Mouse (Mus musculus): ENCODE measurements around the gene Inpp5k. TPM values are rescaled to one million over a fixed set of nuclear protein-coding genes. Genes with fewer than 3 reads are reported as not detected.
"Not testable (repeated sequence)": the region's sequence is repeated elsewhere in the genome, so short reads cannot be mapped to it uniquely, and the experiment has no call there.

Gene Inpp5k
- polyA plus RNA-seq, 1 experiment from 2014 or later = 20.6 TPM

GRCm38 (mm10) chr11:75687343-75687993, 56.7 kb downstream of the Inpp5k start:
- Histone ChIP-seq H3K36me3 (ENCODE audit: control insufficient read depth, insufficient read depth) (peaks cover 23% of the 10 kb centered on the region), H3K4me3 (ENCODE audit: low read depth, low read length) (no peak overlapping the region), H3K4me1 (replicated peaks; ENCODE audit: control insufficient read depth, insufficient read depth, low read length) (no peaks in the 10 kb centered on the region), H3K9me3 (ENCODE audit: control insufficient read depth) (no peaks in the 10 kb centered on the region), H3K9ac (ENCODE audit: low read depth, low read length) (no peak overlapping the region), H3K27me3 (replicated peaks; ENCODE audit: control insufficient read depth, insufficient read depth, low read length) (no peaks in the 10 kb centered on the region), H3K27ac (ENCODE audit: low read depth, low read length) (no peak overlapping the region), H3K4me2 (replicated peaks; ENCODE audit: low read depth) (no peak overlapping the region)
- no peak for ATAC-seq
- TF ChIP-seq CTCF (IDR thresholded peaks at IDR 0.05; ENCODE audit: low read depth) = no peak
- 54% methylated on average over 2 of the region's 2 CpGs for WGBS

- H3K27ac ChIP-seq (ENCODE audit: low read depth, low read length) = no peak overlapping the region
- H3K9ac ChIP-seq (ENCODE audit: low read depth, low read length) = no peak overlapping the region
- H3K4me2 ChIP-seq (replicated peaks; ENCODE audit: low read depth) = no peak overlapping the region
- no peaks in the 10 kb centered on the region for H3K4me1 ChIP-seq (replicated peaks; ENCODE audit: control insufficient read depth, insufficient read depth, low read length)
- no peaks in the 10 kb centered on the region for H3K27me3 ChIP-seq (replicated peaks; ENCODE audit: control insufficient read depth, insufficient read depth, low read length)
- 85% methylated on average over 2 of the region's 2 CpGs for WGBS
- H3K36me3 ChIP-seq (ENCODE audit: control insufficient read depth, insufficient read depth) = peaks cover 25% of the 10 kb centered on the region
- ATAC-seq = no peak
- H3K9me3 ChIP-seq (ENCODE audit: control insufficient read depth) = no peaks in the 10 kb centered on the region
- TF ChIP-seq CTCF (IDR thresholded peaks at IDR 0.05; ENCODE audit: low read depth) = no peak
- H3K4me3 ChIP-seq (ENCODE audit: low read depth, low read length) = no peak overlapping the region
These were observed 57.3 kb downstream of the Inpp5k start for GRCm38 (mm10) chr11:75688132-75688531.

DNA sequence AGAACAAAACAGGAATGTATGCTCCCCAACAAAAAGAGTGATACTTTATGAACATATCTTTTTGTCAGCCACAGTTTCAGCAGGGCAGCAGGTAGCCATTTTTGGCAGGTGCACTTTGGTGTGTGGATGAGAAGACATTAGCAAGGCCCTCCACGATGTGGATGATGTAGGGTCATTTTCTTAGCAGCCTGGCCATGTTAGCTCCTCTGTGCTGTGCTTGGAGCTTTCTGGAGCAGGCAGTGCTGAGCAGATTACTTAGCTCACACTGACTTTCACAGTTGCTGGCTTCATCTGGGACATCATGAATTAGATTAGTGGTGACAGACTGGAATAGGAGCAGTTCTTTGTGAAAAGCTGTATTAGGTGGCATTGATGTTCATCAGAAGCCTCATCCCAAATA, 59.2 kb downstream of the Inpp5k start:
- no peaks in the 10 kb centered on the region for H3K4me1 ChIP-seq (replicated peaks; ENCODE audit: control insufficient read depth, insufficient read depth, low read length)
- WGBS = 74% methylated on average over 1 of the region's 1 CpGs
- H3K36me3 ChIP-seq (ENCODE audit: control insufficient read depth, insufficient read depth) = peaks cover 29% of the 10 kb centered on the region
- H3K27ac ChIP-seq (ENCODE audit: low read depth, low read length) = no peak overlapping the region
- no peak for ATAC-seq
- no peak overlapping the region for H3K4me3 ChIP-seq (ENCODE audit: low read depth, low read length)
- no peak overlapping the region for H3K4me2 ChIP-seq (replicated peaks; ENCODE audit: low read depth)
- no peak overlapping the region for H3K9ac ChIP-seq (ENCODE audit: low read depth, low read length)
- no peaks in the 10 kb centered on the region for H3K27me3 ChIP-seq (replicated peaks; ENCODE audit: control insufficient read depth, insufficient read depth, low read length)
- no peaks in the 10 kb centered on the region for H3K9me3 ChIP-seq (ENCODE audit: control insufficient read depth)
- no peak for TF ChIP-seq CTCF (IDR thresholded peaks at IDR 0.05; ENCODE audit: low read depth)

GRCm38 (mm10) chr11:75691047-75691446, 60.3 kb downstream of the Inpp5k start:
- Histone ChIP-seq H3K27me3 (replicated peaks; ENCODE audit: control insufficient read depth, insufficient read depth, low read length) (no peaks in the 10 kb centered on the region), H3K4me1 (replicated peaks; ENCODE audit: control insufficient read depth, insufficient read depth, low read length) (no peaks in the 10 kb centered on the region), H3K36me3 (ENCODE audit: control insufficient read depth, insufficient read depth) (peaks cover 34% of the 10 kb centered on the region), H3K4me3 (ENCODE audit: low read depth, low read length) (no peak overlapping the region), H3K27ac (ENCODE audit: low read depth, low read length) (no peak overlapping the region), H3K9ac (ENCODE audit: low read depth, low read length) (no peak overlapping the region), H3K4me2 (replicated peaks; ENCODE audit: low read depth) (no peak overlapping the region), H3K9me3 (ENCODE audit: control insufficient read depth) (no peaks in the 10 kb centered on the region)
- no peak for TF ChIP-seq CTCF (IDR thresholded peaks at IDR 0.05; ENCODE audit: low read depth)
- no peak for ATAC-seq

- no peaks in the 10 kb centered on the region for H3K4me1 ChIP-seq (replicated peaks; ENCODE audit: control insufficient read depth, insufficient read depth, low read length)
- 90% methylated on average over 5 of the region's 5 CpGs for WGBS
- no peak for ATAC-seq
- TF ChIP-seq CTCF (IDR thresholded peaks at IDR 0.05; ENCODE audit: low read depth) = no peak
- no peak overlapping the region for H3K27ac ChIP-seq (ENCODE audit: low read depth, low read length)
- no peak overlapping the region for H3K4me3 ChIP-seq (ENCODE audit: low read depth, low read length)
- H3K36me3 ChIP-seq (ENCODE audit: control insufficient read depth, insufficient read depth) = peaks cover 59% of the 10 kb centered on the region
- H3K9me3 ChIP-seq (ENCODE audit: control insufficient read depth) = no peaks in the 10 kb centered on the region
- no peak overlapping the region for H3K4me2 ChIP-seq (replicated peaks; ENCODE audit: low read depth)
- H3K9ac ChIP-seq (ENCODE audit: low read depth, low read length) = no peak overlapping the region
- H3K27me3 ChIP-seq (replicated peaks; ENCODE audit: control insufficient read depth, insufficient read depth, low read length) = no peaks in the 10 kb centered on the region
These were observed 62.8 kb downstream of the Inpp5k start for GRCm38 (mm10) chr11:75693570-75693969.

- not testable (repeated sequence) for H3K9me3 ChIP-seq (ENCODE audit: control insufficient read depth); ATAC-seq; H3K4me1 ChIP-seq (replicated peaks; ENCODE audit: control insufficient read depth, insufficient read depth, low read length); H3K4me2 ChIP-seq (replicated peaks; ENCODE audit: low read depth); H3K27me3 ChIP-seq (replicated peaks; ENCODE audit: control insufficient read depth, insufficient read depth, low read length); H3K9ac ChIP-seq (ENCODE audit: low read depth, low read length); H3K27ac ChIP-seq (ENCODE audit: low read depth, low read length); H3K4me3 ChIP-seq (ENCODE audit: low read depth, low read length)
- peaks cover 80% of the 10 kb centered on the region for H3K36me3 ChIP-seq (ENCODE audit: control insufficient read depth, insufficient read depth)
- 95% methylated on average over 3 of the region's 3 CpGs for WGBS
These were observed 66.7 kb downstream of the Inpp5k start for GRCm38 (mm10) chr11:75697464-75697863.

Other genes starting within 250 kb of the Inpp5k start
- gene Serpinf1, start 208.3 kb upstream of the Inpp5k start, polyA plus RNA-seq (2015; fragmentation: Nextera tagmentation; extraction: Ambion mirVana) = 20.7 and 21.4 TPM in 2 replicates
- 2.7 and 4.0 TPM in 2 replicates for gene Serpinf2, start 191.4 kb upstream of the Inpp5k start, polyA plus RNA-seq (2015; fragmentation: Nextera tagmentation; extraction: Ambion mirVana)
- gene Wdr81, start 176.3 kb upstream of the Inpp5k start, polyA plus RNA-seq (2015; fragmentation: Nextera tagmentation; extraction: Ambion mirVana) = 8.8 and 9.9 TPM in 2 replicates
- 52.7 and 53.9 TPM in 2 replicates for gene Tlcd2, start 169.3 kb upstream of the Inpp5k start, polyA plus RNA-seq (2015; fragmentation: Nextera tagmentation; extraction: Ambion mirVana)
- 15.4 and 15.5 TPM in 2 replicates for gene Prpf8, start 144.2 kb upstream of the Inpp5k start, polyA plus RNA-seq (2015; fragmentation: Nextera tagmentation; extraction: Ambion mirVana)
- 6.8 and 6.9 TPM in 2 replicates for gene Rilp, start 120.9 kb upstream of the Inpp5k start, polyA plus RNA-seq (2015; fragmentation: Nextera tagmentation; extraction: Ambion mirVana)
- gene Scarf1, start 117.4 kb upstream of the Inpp5k start, polyA plus RNA-seq (2015; fragmentation: Nextera tagmentation; extraction: Ambion mirVana) = 2.8 and 3.2 TPM in 2 replicates
- 46.4 and 59.5 TPM in 2 replicates for gene Slc43a2, start 99.3 kb upstream of the Inpp5k start, polyA plus RNA-seq (2015; fragmentation: Nextera tagmentation; extraction: Ambion mirVana)
- 160 and 161 TPM in 2 replicates for gene Pitpna, start 42.9 kb upstream of the Inpp5k start, polyA plus RNA-seq (2015; fragmentation: Nextera tagmentation; extraction: Ambion mirVana)
- 27.7 and 28.3 TPM in 2 replicates for gene Myo1c, start 19.5 kb downstream of the Inpp5k start, polyA plus RNA-seq (2015; fragmentation: Nextera tagmentation; extraction: Ambion mirVana)
- 64.8 and 64.9 TPM in 2 replicates for gene Crk, start 48.3 kb downstream of the Inpp5k start, polyA plus RNA-seq (2015; fragmentation: Nextera tagmentation; extraction: Ambion mirVana)
- gene Ywhae, start 101.9 kb downstream of the Inpp5k start, polyA plus RNA-seq (2015; fragmentation: Nextera tagmentation; extraction: Ambion mirVana) = 365 and 373 TPM in 2 replicates
- 0.72 TPM in 2 replicates for gene Doc2b, start 165.1 kb downstream of the Inpp5k start, polyA plus RNA-seq (2015; fragmentation: Nextera tagmentation; extraction: Ambion mirVana)

Measured in intestine, postnatal 0 days (tissue).